Mouse (Mus musculus): Measurements from ENCODE around the gene 4930402F06Rik. TPM values are rescaled to one million over a fixed set of nuclear protein-coding genes. Genes with fewer than 3 reads are reported as not detected.

The 4930402F06Rik gene
- total RNA-seq, 4 experiments from 2014 or later: not detected

DNA sequence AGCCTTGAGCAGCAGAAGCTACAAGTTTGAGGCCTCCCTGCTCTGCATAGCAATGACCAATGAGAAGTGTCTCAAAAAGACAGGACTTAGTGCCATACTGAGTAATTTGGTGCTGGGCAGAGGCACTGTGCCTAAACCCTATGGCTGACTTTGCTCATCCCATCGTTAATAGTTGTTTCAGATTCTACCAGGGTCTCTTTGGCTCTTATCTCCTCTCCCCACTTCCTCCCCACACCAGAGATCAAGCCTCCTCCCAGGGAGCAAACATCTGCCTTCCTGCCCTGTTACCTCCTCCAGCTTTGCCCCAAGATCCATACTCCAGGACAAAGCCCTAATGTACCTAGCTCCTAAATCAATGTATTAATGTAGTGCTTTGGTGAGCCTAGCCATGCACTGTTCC is 20.3 kb upstream of the 4930402F06Rik start:
- DNase-seq (ENCODE audit: low spot score in 2 of 2): no peak

DNA sequence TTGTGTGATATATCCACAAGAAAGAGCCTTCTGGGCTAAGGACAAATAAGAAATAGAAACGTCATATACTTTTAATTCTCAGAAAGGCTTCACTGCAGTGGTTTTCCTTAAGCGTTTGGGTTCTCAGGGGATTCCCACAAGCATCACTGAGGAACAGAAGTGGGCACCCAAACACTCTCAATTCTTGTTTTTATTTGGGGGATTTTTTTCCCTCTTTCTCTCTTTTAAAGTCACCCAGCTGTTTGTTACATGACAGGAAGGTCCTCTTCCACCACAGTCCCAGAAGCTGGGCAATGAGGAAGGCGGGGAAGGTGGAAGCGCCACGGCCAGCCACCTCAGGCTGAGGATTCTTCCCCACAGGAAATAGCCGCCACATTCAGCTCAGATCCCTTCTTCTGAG is 19.5 kb upstream of the 4930402F06Rik start:
- DNase-seq (ENCODE audit: low spot score in 2 of 2): no peak

DNA sequence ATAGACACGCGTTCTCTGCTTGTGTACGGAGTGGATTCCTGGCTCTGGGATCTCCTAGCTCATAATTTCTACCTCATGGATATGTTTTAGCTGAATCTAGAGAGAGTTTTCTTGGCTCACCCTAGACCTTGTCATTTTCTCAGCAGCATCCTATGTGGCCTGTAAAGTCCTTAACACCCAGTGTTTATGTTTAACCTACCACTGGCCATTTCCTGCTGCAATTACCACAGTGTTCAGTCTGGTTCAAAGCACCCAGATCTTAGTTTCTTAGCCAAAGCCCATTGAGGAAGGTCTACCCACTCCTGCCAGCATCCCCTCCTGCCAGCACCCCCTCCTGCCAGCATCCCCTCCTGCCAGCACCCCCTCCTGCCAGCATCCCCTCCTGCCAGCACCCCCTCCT is 15.8 kb upstream of the 4930402F06Rik start:
- DNase-seq (ENCODE audit: low spot score in 2 of 2): no peak

DNA sequence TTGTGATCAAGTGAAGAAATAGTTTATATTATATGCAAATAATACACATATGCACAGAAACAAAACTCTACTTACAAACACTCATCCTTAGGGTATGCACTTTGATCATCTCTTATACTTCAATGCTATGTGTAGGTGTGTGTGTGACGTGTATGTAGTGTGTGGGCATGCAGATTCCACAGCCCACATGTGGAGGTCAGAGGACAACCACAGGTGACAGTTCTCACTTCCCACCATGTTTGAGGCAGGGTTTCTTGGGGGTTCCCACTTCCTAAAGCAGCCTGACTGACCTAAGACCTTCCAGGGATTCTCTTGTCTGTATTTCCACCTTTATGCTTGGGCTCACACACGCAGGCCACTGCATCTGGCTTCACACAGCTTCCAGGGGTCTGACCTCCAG is 15.3 kb upstream of the 4930402F06Rik start:
- no peak for DNase-seq (ENCODE audit: low spot score in 2 of 2)

DNA sequence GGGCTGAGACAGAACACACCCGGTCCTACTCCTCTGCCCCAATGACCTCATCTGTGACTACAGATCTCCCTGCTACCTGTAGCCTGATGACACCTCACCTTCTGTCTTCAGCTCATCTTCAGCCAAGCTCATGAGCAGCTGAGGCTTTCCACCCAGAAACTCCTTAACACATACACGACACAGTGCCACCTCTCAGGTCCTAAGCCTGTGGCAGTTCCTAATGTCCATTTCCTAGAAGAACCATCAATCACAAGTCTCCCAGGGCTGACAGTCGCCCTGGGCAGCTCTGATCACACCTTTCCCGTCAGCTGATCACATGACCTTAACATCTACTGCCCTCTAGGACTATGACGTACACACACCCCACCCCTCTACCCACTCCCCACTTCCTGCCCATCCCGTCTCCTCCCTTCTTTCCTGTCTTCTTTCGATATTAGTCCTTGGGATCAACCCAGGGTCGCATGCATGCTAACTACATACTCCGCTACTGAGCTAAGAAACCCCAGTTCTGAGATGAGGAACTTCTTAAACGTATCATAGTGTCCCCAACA is 14.7 kb upstream of the 4930402F06Rik start:
- DNase-seq (ENCODE audit: low spot score in 2 of 2): no peak

DNA sequence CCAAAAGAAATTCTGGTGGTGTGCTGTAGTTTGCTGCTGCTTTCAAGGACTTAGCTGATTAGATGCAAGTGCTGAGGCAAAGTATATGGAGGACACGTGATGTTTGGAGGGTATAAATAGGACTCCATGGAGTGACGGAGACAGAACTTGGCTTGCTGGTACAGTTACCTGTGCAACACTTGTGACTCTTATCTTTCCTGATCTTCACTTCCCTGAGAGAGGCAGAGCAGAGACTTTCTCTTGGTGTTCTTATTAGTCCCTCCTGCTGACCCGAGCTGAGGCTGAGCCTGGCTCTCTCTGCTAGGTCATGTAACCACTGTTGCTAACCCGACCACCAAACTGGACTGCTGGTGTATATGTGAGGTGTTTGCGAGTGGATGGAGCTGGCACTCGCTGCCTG is 12.5 kb upstream of the 4930402F06Rik start:
- no peak for DNase-seq (ENCODE audit: low spot score in 2 of 2)

DNA sequence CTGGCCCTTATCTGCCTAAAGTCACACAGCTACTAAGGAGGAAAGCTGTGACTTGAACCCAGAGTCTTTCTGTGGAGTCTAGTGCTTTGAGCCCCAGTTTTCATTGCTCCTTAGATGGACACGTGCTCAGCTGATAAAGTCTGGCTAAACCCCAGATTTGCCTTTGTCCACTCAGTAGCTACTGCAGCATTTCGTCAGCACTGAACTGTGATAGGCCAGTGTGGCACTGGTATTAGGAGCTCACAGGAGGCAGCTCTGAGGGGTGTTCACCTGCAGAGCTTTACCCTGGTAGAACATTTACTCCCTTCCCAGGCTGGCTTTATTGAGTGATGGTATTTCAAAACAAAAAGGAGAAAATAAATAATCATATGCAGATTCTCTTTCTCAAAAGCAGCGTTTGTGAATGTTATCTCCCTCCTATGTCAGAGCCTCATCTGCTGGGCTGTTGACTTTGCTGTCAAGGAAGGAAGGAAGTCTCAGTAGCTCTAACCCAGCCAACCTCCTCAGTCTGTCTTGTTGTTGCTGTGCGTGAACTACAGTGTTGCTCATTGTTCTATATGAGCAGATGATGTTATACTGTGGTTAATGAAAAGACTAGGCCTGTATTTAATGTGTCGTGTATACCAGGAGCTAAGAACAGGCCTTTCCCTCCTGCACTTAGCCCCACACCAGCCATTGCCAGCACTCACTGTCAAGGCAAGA is 11.6 kb upstream of the 4930402F06Rik start:
- no peak for DNase-seq (ENCODE audit: low spot score in 2 of 2)

DNA sequence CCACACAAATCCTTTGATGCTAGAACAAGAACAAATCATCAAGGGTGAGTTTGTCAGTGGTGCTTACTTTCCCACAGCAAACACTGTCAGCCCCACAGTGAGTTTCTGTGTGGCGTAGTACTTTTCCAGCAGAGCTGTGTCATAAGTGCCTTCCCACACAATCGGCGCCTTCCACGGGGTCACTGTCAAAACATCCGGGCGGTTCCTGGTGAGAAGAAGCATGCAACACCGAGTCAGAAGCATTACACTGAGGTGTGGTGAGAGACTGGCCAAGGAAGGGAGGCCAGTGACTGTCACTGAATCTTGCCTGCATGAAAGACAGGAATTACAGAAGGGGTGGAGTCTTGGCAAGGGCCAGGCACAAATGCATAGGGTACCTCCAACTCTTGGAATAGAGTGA is 10.9 kb upstream of the 4930402F06Rik start:
- no peak for DNase-seq (ENCODE audit: low spot score in 2 of 2)

DNA sequence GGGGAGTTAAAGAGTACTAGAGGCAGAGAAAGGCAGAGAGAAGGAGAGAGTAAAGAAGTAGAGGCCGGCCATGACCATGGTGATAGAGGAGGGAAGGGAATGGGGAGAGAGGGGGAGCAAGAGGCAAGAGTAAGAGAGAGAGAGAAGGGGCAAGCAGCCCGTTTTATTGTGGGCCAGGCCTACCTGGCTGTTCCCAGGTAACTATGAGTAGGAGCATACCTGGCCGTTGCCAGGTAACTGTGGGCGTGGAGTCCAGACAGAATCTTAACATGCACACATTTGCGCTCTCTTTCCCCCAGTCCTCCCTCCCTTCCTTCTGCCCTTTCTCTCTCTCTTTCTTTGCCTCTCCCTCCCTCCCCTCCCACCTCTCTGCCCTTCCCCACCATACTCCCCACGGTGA is 10.3 kb upstream of the 4930402F06Rik start:
- no peak for DNase-seq (ENCODE audit: low spot score in 2 of 2)

DNA sequence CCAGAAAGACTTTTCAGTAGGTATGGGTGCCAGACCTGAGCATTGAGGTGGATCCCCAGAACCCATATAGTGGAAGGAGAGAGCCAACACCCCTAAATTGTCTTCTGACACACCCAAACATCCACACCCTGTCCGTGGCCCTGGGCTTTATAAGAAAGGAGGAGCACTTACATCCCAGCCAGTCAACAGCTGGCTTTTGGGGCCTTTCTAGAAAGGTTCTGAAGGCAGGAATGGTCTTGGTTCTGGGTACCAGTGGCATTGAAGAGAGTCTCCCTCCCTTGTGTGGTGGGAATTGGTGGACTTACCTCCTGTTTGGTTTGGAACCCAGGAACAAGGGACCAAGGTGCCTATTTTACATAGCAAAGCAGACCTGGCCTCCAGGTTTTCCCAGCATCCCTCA is 9.6 kb upstream of the 4930402F06Rik start:
- DNase-seq (ENCODE audit: low spot score in 2 of 2): no peak

DNA sequence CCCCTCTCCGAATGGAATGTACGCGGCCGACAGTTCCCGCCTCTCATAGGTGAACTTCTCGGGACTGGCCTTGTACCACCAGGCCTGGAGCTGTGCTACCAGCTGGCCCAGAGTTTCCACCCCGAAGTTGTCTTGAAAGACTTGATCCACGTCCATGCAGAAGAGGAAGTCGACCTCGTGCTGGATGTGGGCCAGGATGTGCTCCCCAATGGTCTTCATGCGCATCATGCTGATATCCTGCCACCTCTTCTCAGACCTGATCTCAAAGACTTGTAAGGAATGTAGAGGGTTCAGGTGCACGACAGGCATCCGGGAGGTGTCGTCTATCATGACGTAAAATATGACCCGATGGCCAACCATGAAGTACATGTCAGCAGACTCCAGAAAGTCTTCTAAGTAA is 5.4 kb upstream of the 4930402F06Rik start:
- no peak for DNase-seq (ENCODE audit: low spot score in 2 of 2)

DNA sequence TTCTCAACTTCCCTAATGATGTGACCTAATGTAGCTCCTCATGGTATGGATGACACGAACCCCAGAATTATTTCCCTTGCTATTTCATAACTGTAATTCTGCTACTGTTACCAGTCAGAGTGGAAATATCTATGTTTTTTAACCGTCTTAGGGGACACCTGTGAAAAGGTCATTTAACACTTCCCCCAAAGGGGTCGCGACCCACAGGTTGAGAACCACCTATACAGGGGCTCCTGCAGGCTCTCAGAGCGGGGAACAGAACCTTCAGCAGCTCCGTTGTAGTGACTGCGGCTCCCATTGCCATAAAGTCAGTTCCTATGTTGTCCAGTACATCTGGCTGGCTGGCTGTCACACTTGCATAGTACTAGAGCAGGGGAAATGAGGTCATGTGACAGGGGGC is 3.8 kb upstream of the 4930402F06Rik start:
- DNase-seq (ENCODE audit: low spot score in 2 of 2): no peak

DNA sequence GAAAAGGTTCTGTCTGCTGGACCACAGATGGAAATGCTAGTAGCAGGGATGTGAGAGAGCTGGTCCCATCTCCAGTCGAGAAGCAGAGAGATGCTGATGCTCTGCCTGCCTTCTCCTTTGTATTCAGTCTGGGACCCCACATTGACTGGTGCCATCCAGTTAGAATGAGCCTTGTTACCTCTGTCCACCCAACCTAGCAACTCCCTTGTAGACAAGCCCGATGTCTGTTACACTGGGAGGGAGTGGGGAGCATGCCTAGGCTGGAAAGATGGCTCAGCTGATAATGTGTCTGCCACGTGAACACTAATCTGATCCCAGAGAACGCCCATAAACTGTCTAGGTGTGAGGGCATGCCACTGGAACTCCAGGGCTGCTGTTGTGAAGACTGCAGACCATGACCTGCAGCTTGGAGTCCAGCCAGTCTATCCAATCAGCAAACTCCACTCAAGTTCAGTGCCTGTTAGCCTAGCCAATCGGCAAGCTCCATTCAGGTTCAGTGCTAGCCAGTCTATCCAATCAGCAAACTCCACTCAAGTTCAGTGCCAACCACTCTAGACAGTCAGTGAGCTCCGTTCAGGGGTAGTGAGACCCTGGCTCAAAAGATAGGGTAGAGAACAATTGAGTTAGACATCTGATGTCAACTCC is 1.3 kb upstream of the 4930402F06Rik start:
- no peak for DNase-seq (ENCODE audit: low spot score in 2 of 2)

DNA sequence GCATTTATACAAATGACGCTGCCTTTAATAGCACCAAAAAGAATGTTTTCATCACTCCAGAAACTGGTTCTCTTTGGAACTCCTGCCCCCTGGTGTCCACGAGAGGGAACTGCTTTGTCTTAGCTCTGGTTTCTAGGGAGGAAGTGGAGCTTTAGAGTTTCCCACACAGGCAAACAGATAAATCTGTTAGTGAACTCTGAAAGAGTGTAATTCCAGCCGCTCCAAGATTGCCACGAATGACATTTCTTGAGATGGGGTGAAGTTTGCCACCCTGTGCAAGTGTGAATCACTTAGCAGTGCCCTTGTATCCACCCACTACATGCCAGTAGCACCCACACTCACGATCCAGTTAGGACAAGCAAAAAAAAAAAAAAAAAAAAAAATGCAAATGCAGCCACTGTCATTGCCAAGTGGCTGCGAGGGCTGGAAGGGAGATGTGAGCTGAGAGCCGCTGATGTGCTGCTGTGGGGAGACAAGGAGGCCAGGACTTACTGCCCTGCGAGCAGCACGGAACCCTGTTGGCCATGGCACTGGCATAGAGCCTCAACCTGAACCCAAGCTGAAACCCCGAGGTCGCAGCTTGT is 707 bp upstream of the 4930402F06Rik start:
- peak; percentile 37 to 52 for DNase-seq (ENCODE audit: low spot score in 2 of 2)

DNA sequence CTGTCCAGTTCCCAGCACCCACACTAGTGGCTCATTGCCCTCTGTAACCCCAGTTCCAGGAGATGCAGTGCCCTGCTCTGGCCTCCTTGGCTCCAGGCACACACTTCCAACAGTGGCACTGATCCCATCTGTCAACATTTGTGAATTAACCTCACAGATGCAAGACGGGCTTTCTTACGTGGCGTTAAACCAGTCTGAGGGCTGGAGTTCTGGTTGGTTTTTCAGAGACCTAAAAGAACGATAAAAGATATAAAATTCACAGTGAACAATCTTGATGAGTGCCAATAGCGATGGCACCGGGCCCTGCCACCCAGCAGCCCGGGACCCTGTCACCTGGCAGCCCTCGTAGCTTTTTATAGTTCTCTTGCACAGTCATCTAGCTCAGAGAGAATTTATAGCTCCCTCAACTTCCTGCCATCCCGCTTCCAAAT is 11.5 kb downstream of the 4930402F06Rik start:
- peak; percentile 34 to 46 for DNase-seq (ENCODE audit: low spot score in 2 of 2)

DNA sequence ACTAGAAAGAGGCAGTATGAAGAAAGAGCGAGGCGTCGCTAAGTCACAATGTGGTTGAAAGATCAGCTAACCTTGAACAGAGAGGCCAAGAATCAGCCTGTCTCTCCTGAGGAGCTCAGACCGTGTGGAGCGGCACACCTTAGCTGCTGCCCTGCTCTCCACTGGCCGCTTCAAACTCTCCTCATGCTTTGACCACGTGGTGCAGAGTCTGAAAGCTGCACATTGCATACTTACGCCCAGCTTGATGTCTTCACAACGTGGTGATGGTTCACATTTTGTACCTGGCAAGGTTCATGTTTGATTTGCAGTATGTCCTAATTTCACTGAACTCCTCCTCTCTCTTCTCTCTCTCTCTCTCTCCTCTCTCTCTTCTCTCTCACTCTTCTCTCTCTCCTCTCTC is 17.7 kb downstream of the 4930402F06Rik start:
- DNase-seq (ENCODE audit: low spot score in 2 of 2): no peak

DNA sequence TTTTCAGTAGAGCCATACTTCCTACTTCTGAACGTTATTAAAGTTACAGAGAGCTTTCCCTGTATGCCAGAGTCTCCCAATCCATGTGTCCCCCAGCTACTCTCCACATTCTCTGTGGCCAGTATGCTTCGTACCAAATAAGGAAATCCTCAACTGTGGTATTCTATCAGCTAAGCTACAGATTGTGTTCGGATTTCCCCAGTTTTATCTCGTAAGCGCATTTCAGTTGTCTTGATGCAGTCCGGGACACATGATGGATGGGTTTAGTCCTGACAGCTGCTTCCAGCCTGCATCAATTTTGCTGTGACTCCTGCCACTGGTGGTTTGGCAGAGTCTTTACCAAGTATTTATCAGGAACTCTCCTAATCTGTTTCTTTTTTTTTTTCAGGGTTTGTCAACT is 19.4 kb downstream of the 4930402F06Rik start:
- no peak for DNase-seq (ENCODE audit: low spot score in 2 of 2)

DNA sequence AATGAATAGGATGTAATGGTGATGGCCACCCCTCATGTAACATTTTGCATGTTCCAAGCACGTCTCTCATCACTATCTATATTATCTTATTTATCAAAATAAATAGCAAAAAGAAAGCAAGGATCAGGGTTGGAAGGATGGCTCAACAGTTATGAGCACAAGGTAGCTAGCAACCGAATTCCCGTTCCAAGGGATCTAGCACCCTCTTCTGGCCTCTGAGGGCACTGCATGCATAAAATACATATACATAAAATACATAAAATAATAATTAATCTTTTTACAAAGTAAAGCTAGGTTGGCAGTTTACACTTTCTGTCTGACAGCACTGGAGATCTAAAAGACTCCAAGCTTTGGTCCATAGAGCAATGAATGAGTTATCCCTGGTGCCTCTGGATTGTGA is 24.0 kb downstream of the 4930402F06Rik start:
- no peak for DNase-seq (ENCODE audit: low spot score in 2 of 2)

DNA sequence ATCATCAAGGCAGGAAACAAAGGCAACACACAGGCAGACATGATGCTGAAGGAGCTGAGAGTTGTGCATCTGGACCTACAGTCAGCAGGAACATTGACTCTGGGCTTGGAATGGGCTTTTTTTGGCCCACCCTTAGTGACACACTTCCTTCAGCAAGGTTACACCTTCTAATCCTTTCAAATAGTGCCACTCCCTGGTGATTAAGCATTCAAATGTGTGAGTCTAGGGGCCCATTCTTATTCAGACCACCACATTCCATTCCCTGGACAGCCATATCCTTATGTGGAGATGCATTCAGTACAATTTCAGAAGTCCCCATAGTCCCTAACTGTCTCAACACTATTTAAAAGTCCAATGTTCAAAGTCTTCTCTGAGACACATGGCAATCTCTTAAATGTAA is 26.3 kb downstream of the 4930402F06Rik start:
- DNase-seq (ENCODE audit: low spot score in 2 of 2): no peak

DNA sequence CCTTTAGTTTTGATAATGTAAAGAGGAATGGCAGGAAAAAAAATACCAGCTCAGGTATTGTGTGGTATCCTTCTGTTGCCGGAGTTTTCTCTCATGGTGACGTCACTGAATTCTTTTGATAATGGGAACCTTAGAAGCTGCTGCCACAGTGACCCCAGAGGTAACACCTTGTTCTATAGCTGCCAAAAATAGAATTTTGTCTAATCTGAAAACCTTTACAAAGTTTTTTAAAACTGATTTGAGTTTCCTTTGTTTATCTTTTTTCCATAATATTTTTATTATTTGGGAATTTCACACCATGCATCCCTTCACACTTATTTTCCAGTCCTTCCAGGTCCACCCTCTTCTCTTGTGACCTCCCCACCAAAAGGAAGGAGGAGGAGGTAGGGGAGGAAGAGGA is 29.3 kb downstream of the 4930402F06Rik start, which contains the start of gene 4930568D16Rik:
4930568D16Rik (minus strand) TSS at position 101 of the 400 bp plus-strand sequence.
- no peak for DNase-seq (ENCODE audit: low spot score in 2 of 2)

DNA sequence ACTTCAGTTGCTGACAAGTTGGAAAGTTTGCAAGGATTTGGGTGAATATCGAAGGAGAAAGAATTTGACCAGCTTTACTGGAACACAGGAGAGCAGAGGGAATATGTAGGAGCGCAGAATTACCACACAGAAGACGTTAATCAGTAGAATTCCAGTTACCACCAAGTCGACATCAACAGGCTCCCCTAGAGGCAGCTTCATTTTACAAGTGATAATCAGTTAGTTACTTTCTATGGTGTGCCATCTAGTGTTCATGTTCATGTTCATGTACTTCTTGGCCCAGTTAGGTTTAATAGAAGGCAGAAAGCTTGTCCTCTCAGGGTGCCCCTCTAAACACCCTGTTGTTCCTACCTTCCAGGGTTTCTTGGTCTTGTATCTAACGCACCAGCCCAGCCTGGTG is 47.8 kb downstream of the 4930402F06Rik start:
- DNase-seq (ENCODE audit: low spot score in 2 of 2): no peak

DNA sequence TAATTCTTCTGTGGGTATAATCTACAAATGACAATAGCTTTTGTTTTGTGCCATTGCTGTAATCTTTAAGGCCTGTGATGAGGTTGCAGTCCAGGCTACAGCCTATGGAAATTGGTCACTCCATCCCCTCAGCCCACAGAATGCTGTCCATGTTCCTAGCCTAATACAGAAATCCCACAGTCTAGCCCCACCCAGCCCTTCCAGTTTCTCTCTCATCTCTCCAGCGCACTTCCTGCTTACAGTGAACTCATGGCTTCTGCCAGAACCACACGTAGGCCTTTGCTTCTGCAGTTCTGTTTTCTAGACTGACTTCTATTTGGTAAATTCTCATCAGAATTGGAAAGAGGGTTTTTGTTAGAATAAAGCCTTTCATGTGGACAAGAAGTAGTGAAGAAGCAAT is 51.0 kb downstream of the 4930402F06Rik start:
- DNase-seq (ENCODE audit: low spot score in 2 of 2): no peak

DNA sequence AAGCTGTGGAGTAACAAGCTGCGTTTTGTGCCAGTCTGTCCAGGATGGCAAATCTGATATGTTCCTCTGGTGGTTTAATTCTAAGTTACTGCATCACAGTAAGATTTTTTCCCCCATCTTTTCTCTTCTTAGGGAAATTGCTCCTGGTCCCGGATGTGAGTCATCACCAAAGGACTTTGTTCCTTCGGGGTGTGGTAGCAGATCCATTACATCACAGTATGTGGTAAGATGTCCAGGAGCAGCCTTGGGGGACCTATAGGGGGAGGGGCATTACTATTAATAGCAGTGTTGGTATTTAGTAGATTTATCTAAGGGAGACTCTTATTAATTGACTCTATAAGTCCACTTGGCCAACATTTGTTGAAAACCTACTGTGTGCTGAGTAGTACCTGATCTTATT is 54.4 kb downstream of the 4930402F06Rik start:
- DNase-seq (ENCODE audit: low spot score in 2 of 2): no peak

All from gastrocnemius, adult 8-10 months (tissue).